Mouse (Mus musculus) CH12.LX (cell line): ENCODE measurements around the gene Usp7.

Experiments used
- CHD1 ChIP-seq: IDR thresholded peaks from 2 replicates; pipeline ENCODE4 v1.6.1; 2012; ENCODE audit warnings: low read depth, low read length, improper control_type of control experiment, inconsistent platforms
- CTCF ChIP-seq, 2 experiments: IDR thresholded peaks in 1 of 2; conservative IDR thresholded peaks in 1 of 2; 2 replicates each; pipeline ENCODE4 v1.5.1; 2011 to 2012; ENCODE audit warnings: low read depth in 2 of 2, low read length in 2 of 2, improper control_type of control experiment in 1 of 2, inconsistent platforms in 1 of 2, mild to moderate bottlenecking in 1 of 2, moderate library complexity in 1 of 2
- E2F4 ChIP-seq: IDR thresholded peaks from 2 replicates; pipeline ENCODE4 v1.6.1; 2011; ENCODE audit warnings: low read depth, low read length, improper control_type of control experiment; ENCODE audit not compliant: insufficient replicate concordance
- EP300 ChIP-seq: IDR thresholded peaks from 2 replicates; pipeline ENCODE4 v1.6.1; 2011; ENCODE audit warnings: low read length, improper control_type of control experiment
- ETS1 ChIP-seq: conservative IDR thresholded peaks from 2 replicates; pipeline ENCODE4 v1.6.1; 2012; ENCODE audit warnings: low read depth, mild to moderate bottlenecking, inconsistent platforms, low read length, improper control_type of control experiment, moderate library complexity
- HCFC1 ChIP-seq: IDR thresholded peaks from 2 replicates; pipeline ENCODE4 v1.6.1; 2012; ENCODE audit warnings: low read depth, mild to moderate bottlenecking, inconsistent platforms, low read length, improper control_type of control experiment
- JUN ChIP-seq: IDR thresholded peaks from 2 replicates; pipeline ENCODE4 v1.6.1; 2011; ENCODE audit warnings: low read depth, mild to moderate bottlenecking, low read length, improper control_type of control experiment, moderate library complexity; ENCODE audit not compliant: insufficient read depth
- JUND ChIP-seq: conservative IDR thresholded peaks from 2 replicates; pipeline ENCODE4 v1.6.1; 2011; ENCODE audit warnings: low read depth, low read length, improper control_type of control experiment
- NRF1 ChIP-seq: IDR thresholded peaks from 2 replicates; pipeline ENCODE4 v1.6.1; 2014; ENCODE audit warnings: low read depth, mild to moderate bottlenecking, inconsistent platforms, low read length, improper control_type of control experiment, moderate library complexity
- POLR2A ChIP-seq: IDR thresholded peaks from 2 replicates; pipeline ENCODE4 v1.6.1; 2011; ENCODE audit warnings: low read depth, mild to moderate bottlenecking, improper control_type of control experiment, low read length
- POLR2AphosphoS2 ChIP-seq: IDR thresholded peaks from 2 replicates; pipeline ENCODE4 v1.6.1; 2011; ENCODE audit warnings: low read depth, low read length, improper control_type of control experiment
- ZC3H11A ChIP-seq: IDR thresholded peaks from 2 replicates; pipeline ENCODE4 v1.6.1; 2012; ENCODE audit warnings: low read depth, mild to moderate bottlenecking, inconsistent platforms, low read length, improper control_type of control experiment
- ZNF384 ChIP-seq: IDR thresholded peaks from 2 replicates; pipeline ENCODE4 v1.6.1; 2012; ENCODE audit warnings: low read depth, low read length, improper control_type of control experiment, inconsistent platforms

DNA sequence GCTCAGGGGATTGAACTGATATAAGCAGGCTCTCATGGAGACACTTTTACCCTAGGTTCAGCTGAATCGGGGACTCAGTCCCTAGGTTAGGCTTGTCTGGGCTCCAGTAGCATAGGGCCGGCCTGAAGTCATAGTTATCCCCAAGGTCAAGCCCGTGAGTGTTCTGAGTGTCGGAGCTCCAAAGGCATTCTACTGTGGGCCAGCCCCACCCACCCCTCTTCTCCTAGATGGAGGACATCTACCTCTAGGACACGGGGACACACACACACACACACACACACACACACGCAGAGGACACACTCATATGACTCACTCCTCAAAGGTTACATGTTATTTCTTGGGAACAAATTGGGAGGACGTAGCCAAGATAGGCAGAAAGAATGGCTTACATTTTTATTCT, 35.3 kb upstream of the Usp7 start:
- TF ChIP-seq POLR2A, result no peak
- TF ChIP-seq CHD1, result no peak
- no peak for TF ChIP-seq NRF1
- no peak for TF ChIP-seq JUND
- no peak for TF ChIP-seq CTCF (conservative IDR thresholded peaks at IDR 0.05 in 1 of 2, IDR thresholded peaks at IDR 0.05 in 1 of 2; ENCODE audit: low read depth in 2 of 2, low read length in 2 of 2)
- no peak for TF ChIP-seq E2F4
- TF ChIP-seq ZC3H11A, result no peak
- TF ChIP-seq HCFC1, result no peak
- TF ChIP-seq JUN, result no peak
- TF ChIP-seq POLR2AphosphoS2, result no peak
- TF ChIP-seq EP300, result no peak
- no peak for TF ChIP-seq ZNF384
- TF ChIP-seq ETS1, result no peak
